Mouse (Mus musculus) kidney, postnatal 0 days (tissue): ENCODE data around the gene Chic2. TPM values are rescaled to one million over a fixed set of nuclear protein-coding genes. Genes with fewer than 3 reads are reported as not detected.
A peak's percentile ranks its signal among the peaks of the same experiment; 100 is the strongest.

ENCODE experiments used
- ATAC-seq: fragments of 200-750 bp; cut with Nextera tagmentation; replicated peaks from 2 replicates; pipeline ENCODE4 v1.8.0; 2017; ENCODE audit warnings: low read depth, moderate number of reproducible peaks, moderate TSS enrichment, moderate library complexity; ENCODE audit not compliant: low FRiP score
- DNase-seq: peaks from one replicate; pipeline ENCODE4 v3.0.0-alpha.2; 2016; ENCODE audit warnings: low spot score
- H3K27ac ChIP-seq: fragments of 300-500 bp; sonication (generic); 2 replicates; pipeline ENCODE4 v1.5.1; 2014; ENCODE audit warnings: mild to moderate bottlenecking
- H3K27me3 ChIP-seq: fragments of 300-500 bp; sonication (generic); 2 replicates; pipeline ENCODE4 v1.6.1; 2014; ENCODE audit warnings: low read length, mixed read lengths; ENCODE audit not compliant: insufficient read depth
- H3K36me3 ChIP-seq: fragments of 300-500 bp; sonication (generic); 2 replicates; pipeline ENCODE4 v1.6.1; 2014; ENCODE audit warnings: low read length, mixed read lengths; ENCODE audit not compliant: insufficient read depth
- H3K4me1 ChIP-seq: fragments of 300-500 bp; sonication (generic); replicated peaks from 2 replicates; pipeline ENCODE4 v1.6.1; 2014; ENCODE audit warnings: antibody characterized with exemption, low read length, mixed read lengths; ENCODE audit not compliant: insufficient read depth
- H3K4me2 ChIP-seq: fragments of 300-500 bp; sonication (generic); 2 replicates; pipeline ENCODE4 v1.6.1; 2014; ENCODE audit warnings: mild to moderate bottlenecking, low read length, moderate library complexity, mixed read lengths
- H3K4me3 ChIP-seq: fragments of 300-500 bp; sonication (generic); replicated peaks from 2 replicates; pipeline ENCODE4 v1.5.1; 2014; ENCODE audit warnings: low read depth, low read length
- H3K9ac ChIP-seq: fragments of 300-500 bp; sonication (generic); 2 replicates; pipeline ENCODE4 v1.6.1; 2014; ENCODE audit warnings: low read depth, low read length
- H3K9me3 ChIP-seq: fragments of 300-500 bp; sonication (generic); replicated peaks from 2 replicates; pipeline ENCODE4 v1.6.1; 2016; ENCODE audit warnings: low read length, inconsistent platforms, mixed read lengths
- CTCF ChIP-seq: IDR thresholded peaks from 2 replicates; pipeline ENCODE4 v1.5.1; 2016; ENCODE audit warnings: antibody characterized with exemption, low read depth, mild to moderate bottlenecking, moderate library complexity
- WGBS: fragments of 180-500 bp; shearing (Covaris S2); extraction: QIAGEN DNeasy Blood & Tissue Kit; methylation state at CpG from one replicate; pipeline ENCODE4 v1.1.7; 2014; 5-methylcytosine and 5-hydroxymethylcytosine counted together
- polyA plus RNA-seq: library from polyadenylated mRNA; unstranded; fragments of >200 nt; fragmentation: Nextera tagmentation; extraction: Ambion mirVana; gene quantifications from 2 replicates; pipeline ENCODE4 v1.2.1, GENCODE M21; 2015

The Chic2 gene
- polyA plus RNA-seq, 1 experiment from 2014 or later: 51.3 TPM

- H3K27ac ChIP-seq: no peak overlapping the region
- H3K27me3 ChIP-seq: no peaks in the 10 kb centered on the region
- H3K4me3 ChIP-seq: no peak overlapping the region
- peaks cover 8% of the 10 kb centered on the region; the same call in 1 of the 2 replicates for H3K4me1 ChIP-seq
- H3K4me2 ChIP-seq: no peak overlapping the region
- DNase-seq (peak; percentile 42), ATAC-seq (no peak)
- WGBS: 54% methylated on average over 5 of the region's 5 CpGs
- H3K36me3 ChIP-seq: no peaks in the 10 kb centered on the region
- no peak overlapping the region for H3K9ac ChIP-seq
- no peaks in the 10 kb centered on the region for H3K9me3 ChIP-seq
- TF ChIP-seq CTCF: no peak
Measured at GRCm38 (mm10) chr5:74962771-74963170, 81.8 kb downstream of the Chic2 start.

GRCm38 (mm10) chr5:74960840-74961543 is 83.6 kb downstream of the Chic2 start:
- no peaks in the 10 kb centered on the region for H3K27me3 ChIP-seq

GRCm38 (mm10) chr5:74960306-74960705 is 84.3 kb downstream of the Chic2 start:
- peaks cover 8% of the 10 kb centered on the region; the same call in 1 of the 2 replicates for H3K4me1 ChIP-seq
- H3K4me3 ChIP-seq: no peak overlapping the region
- TF ChIP-seq CTCF: no peak
- H3K4me2 ChIP-seq: no peak overlapping the region
- WGBS: 53% methylated on average over 9 of the region's 9 CpGs
- no peaks in the 10 kb centered on the region for H3K27me3 ChIP-seq
- H3K36me3 ChIP-seq: no peaks in the 10 kb centered on the region
- DNase-seq (no peak), ATAC-seq (no peak)
- H3K27ac ChIP-seq: no peak overlapping the region
- no peak overlapping the region for H3K9ac ChIP-seq
- H3K9me3 ChIP-seq: no peaks in the 10 kb centered on the region

More at GRCm38 (mm10) chr5:74960840-74961543, 83.6 kb downstream of the Chic2 start:
- 26% methylated on average over 14 of the region's 14 CpGs for WGBS
- no peak overlapping the region for H3K4me2 ChIP-seq
- no peak overlapping the region for H3K4me3 ChIP-seq
- no peaks in the 10 kb centered on the region for H3K36me3 ChIP-seq
- H3K9ac ChIP-seq: no peak overlapping the region
- H3K9me3 ChIP-seq: no peaks in the 10 kb centered on the region
- ATAC-seq (peak; percentile 85), DNase-seq (peak; percentile 96)
- no peak overlapping the region for H3K27ac ChIP-seq
- peak; percentile 87 for TF ChIP-seq CTCF
- H3K4me1 ChIP-seq: peaks cover 8% of the 10 kb centered on the region; the same call in 1 of the 2 replicates

GRCm38 (mm10) chr5:74957293-74958076 is 87.1 kb downstream of the Chic2 start:
- H3K36me3 ChIP-seq: no peaks in the 10 kb centered on the region
- no peaks in the 10 kb centered on the region for H3K9me3 ChIP-seq
- DNase-seq (no peak), ATAC-seq (no peak)
- no peaks in the 10 kb centered on the region for H3K27me3 ChIP-seq
- H3K4me3 ChIP-seq: no peak overlapping the region
- H3K27ac ChIP-seq: no peak overlapping the region
- no peak overlapping the region for H3K4me2 ChIP-seq
- H3K4me1 ChIP-seq: peaks cover 8% of the 10 kb centered on the region; the same call in 1 of the 2 replicates
- WGBS: 39% methylated on average over 10 of the region's 10 CpGs
- TF ChIP-seq CTCF: no peak
- H3K9ac ChIP-seq: no peak overlapping the region

GRCm38 (mm10) chr5:74956335-74956734 is 88.2 kb downstream of the Chic2 start:
- 21% methylated on average over 9 of the region's 9 CpGs for WGBS

GRCm38 (mm10) chr5:74955565-74955964 is 89.0 kb downstream of the Chic2 start:
- H3K27me3 ChIP-seq: no peaks in the 10 kb centered on the region
- no peak for TF ChIP-seq CTCF
- no peak overlapping the region for H3K4me3 ChIP-seq
- H3K4me2 ChIP-seq: no peak overlapping the region
- H3K36me3 ChIP-seq: no peaks in the 10 kb centered on the region
- H3K9ac ChIP-seq: no peak overlapping the region
- 85% methylated on average over 1 of the region's 1 CpGs for WGBS
- H3K4me1 ChIP-seq: peaks cover 3% of the 10 kb centered on the region; the same call in 1 of the 2 replicates
- ATAC-seq (no peak), DNase-seq (no peak)
- H3K27ac ChIP-seq: no peak overlapping the region
- no peaks in the 10 kb centered on the region for H3K9me3 ChIP-seq

More at GRCm38 (mm10) chr5:74956335-74956734, 88.2 kb downstream of the Chic2 start:
- no peak for TF ChIP-seq CTCF
- peaks cover 8% of the 10 kb centered on the region; the same call in 1 of the 2 replicates for H3K4me1 ChIP-seq
- no peak overlapping the region for H3K9ac ChIP-seq
- no peaks in the 10 kb centered on the region for H3K9me3 ChIP-seq
- no peaks in the 10 kb centered on the region for H3K27me3 ChIP-seq
- DNase-seq (peak; percentile 63), ATAC-seq (no peak)
- H3K27ac ChIP-seq: no peak overlapping the region
- no peak overlapping the region for H3K4me3 ChIP-seq
- H3K4me2 ChIP-seq: 0 out of 2 replicates have a peak overlapping the region, but pooled peaks have one; percentile 15
- H3K36me3 ChIP-seq: no peaks in the 10 kb centered on the region
